Mouse (Mus musculus): ENCODE measurements around the gene Olfr992. TPM values are rescaled to one million over a fixed set of nuclear protein-coding genes. Genes with fewer than 3 reads are reported as not detected.

Olfr992 gene
- polyA plus RNA-seq (2014; fragmentation: Illumina TruSeq; extraction: RNeasy Lipid Tissue Mini Kit (QIAGEN cat#74804); ENCODE audit: low read depth, low replicate concordance) = not detected

GRCm38 (mm10) chr2:85409369-85409768 lies at the start of gene Olfr992:
Gene Olfr992 (minus strand): TSS chr2:85409469.

GRCm38 (mm10) chr2:85443539-85443938 lies 34.3 kb upstream of the Olfr992 start, which contains the start of gene Olfr995:
Gene Olfr995 (minus strand): TSS chr2:85443639.

GRCm38 (mm10) chr2:85436351-85436750 lies 27.1 kb upstream of the Olfr992 start, which contains the start of gene Olfr994:
Gene Olfr994 (minus strand): TSS chr2:85436451.

GRCm38 (mm10) chr2:85414777-85415176 lies 5.5 kb upstream of the Olfr992 start, which contains the start of gene Olfr993:
Gene Olfr993 (minus strand): TSS chr2:85414877.

GRCm38 (mm10) chr2:85363127-85363526 lies 46.1 kb downstream of the Olfr992 start, which contains the start of gene Olfr988:
Gene Olfr988 (minus strand): TSS chr2:85363227.

Other genes with a start within 250 kb of the Olfr992 start
- gene Lrrc55, start 212.3 kb downstream of the Olfr992 start, polyA plus RNA-seq (2014; fragmentation: Illumina TruSeq; extraction: RNeasy Lipid Tissue Mini Kit (QIAGEN cat#74804); ENCODE audit: low read depth, low replicate concordance) = not detected
- gene Olfr987, start 70.2 kb downstream of the Olfr992 start, polyA plus RNA-seq (2014; fragmentation: Illumina TruSeq; extraction: RNeasy Lipid Tissue Mini Kit (QIAGEN cat#74804); ENCODE audit: low read depth, low replicate concordance) = not detected
- gene Olfr988, start 46.2 kb downstream of the Olfr992 start, polyA plus RNA-seq (2014; fragmentation: Illumina TruSeq; extraction: RNeasy Lipid Tissue Mini Kit (QIAGEN cat#74804); ENCODE audit: low read depth, low replicate concordance) = not detected
- not detected for gene Olfr993, start 5.4 kb upstream of the Olfr992 start, polyA plus RNA-seq (2014; fragmentation: Illumina TruSeq; extraction: RNeasy Lipid Tissue Mini Kit (QIAGEN cat#74804); ENCODE audit: low read depth, low replicate concordance)
- gene Olfr994, start 27.0 kb upstream of the Olfr992 start, polyA plus RNA-seq (2014; fragmentation: Illumina TruSeq; extraction: RNeasy Lipid Tissue Mini Kit (QIAGEN cat#74804); ENCODE audit: low read depth, low replicate concordance) = not detected
- not detected for gene Olfr995, start 34.2 kb upstream of the Olfr992 start, polyA plus RNA-seq (2014; fragmentation: Illumina TruSeq; extraction: RNeasy Lipid Tissue Mini Kit (QIAGEN cat#74804); ENCODE audit: low read depth, low replicate concordance)
- gene 4833423E24Rik, start 109.6 kb upstream of the Olfr992 start, polyA plus RNA-seq (2014; fragmentation: Illumina TruSeq; extraction: RNeasy Lipid Tissue Mini Kit (QIAGEN cat#74804); ENCODE audit: low read depth, low replicate concordance) = not detected
- not detected for gene Olfr996, start 169.7 kb upstream of the Olfr992 start, polyA plus RNA-seq (2014; fragmentation: Illumina TruSeq; extraction: RNeasy Lipid Tissue Mini Kit (QIAGEN cat#74804); ENCODE audit: low read depth, low replicate concordance)
- not detected for gene Olfr998, start 179.5 kb upstream of the Olfr992 start, polyA plus RNA-seq (2014; fragmentation: Illumina TruSeq; extraction: RNeasy Lipid Tissue Mini Kit (QIAGEN cat#74804); ENCODE audit: low read depth, low replicate concordance)
- not detected for gene Olfr1000, start 202.4 kb upstream of the Olfr992 start, polyA plus RNA-seq (2014; fragmentation: Illumina TruSeq; extraction: RNeasy Lipid Tissue Mini Kit (QIAGEN cat#74804); ENCODE audit: low read depth, low replicate concordance)
- not detected for gene Olfr1002, start 241.2 kb upstream of the Olfr992 start, polyA plus RNA-seq (2014; fragmentation: Illumina TruSeq; extraction: RNeasy Lipid Tissue Mini Kit (QIAGEN cat#74804); ENCODE audit: low read depth, low replicate concordance)